Mouse (Mus musculus) G1E (cell line): ENCODE results near the gene Cpsf7.

Experiments used
- CTCF ChIP-seq: IDR thresholded peaks from 2 replicates; pipeline ENCODE4 v1.5.1; 2012; ENCODE audit warnings: low read depth, low read length, inconsistent platforms, mixed read lengths
- GATA1 ChIP-seq: IDR thresholded peaks from 2 replicates; pipeline ENCODE4 v1.6.1; 2012; ENCODE audit warnings: borderline replicate concordance, low read length, inconsistent platforms, mixed read lengths
- GATA2 ChIP-seq: IDR thresholded peaks from 2 replicates; pipeline ENCODE4 v1.6.1; 2012; ENCODE audit warnings: low read depth, low read length, inconsistent platforms, borderline replicate concordance
- POLR2AphosphoS5 ChIP-seq: IDR thresholded peaks from 2 replicates; pipeline ENCODE4 v1.6.1; 2012; ENCODE audit warnings: low read depth, low read length, inconsistent platforms; ENCODE audit not compliant: insufficient replicate concordance
- TAL1 ChIP-seq: conservative IDR thresholded peaks from 2 replicates; pipeline ENCODE4 v1.6.1; 2012; ENCODE audit warnings: low read depth, low read length, inconsistent platforms, mixed read lengths

GRCm38 (mm10) chr19:10482703-10483102 lies 42.4 kb upstream of the Cpsf7 start, which contains the start of gene Ppp1r32:
- no peak for TF ChIP-seq POLR2AphosphoS5
- TF ChIP-seq CTCF: no peak
- no peak for TF ChIP-seq GATA1
- no peak for TF ChIP-seq GATA2
- TF ChIP-seq TAL1: no peak
